Mouse (Mus musculus) liver, postnatal 0 days (tissue): Measurements from ENCODE around the gene Fkbp6.

ENCODE experiments used
- CTCF ChIP-seq: sonication (generic); IDR thresholded peaks from 2 replicates; pipeline ENCODE4 v1.5.1; 2016; ENCODE audit warnings: antibody characterized with exemption, low read depth
- EP300 ChIP-seq: IDR thresholded peaks from 2 replicates; pipeline ENCODE4 v1.6.1; 2016; ENCODE audit warnings: antibody characterized with exemption, low read depth, mild to moderate bottlenecking

GRCm38 (mm10) chr5:135367841-135368240 lies 18.0 kb upstream of the Fkbp6 start:
- TF ChIP-seq CTCF = peak; percentile 56
- TF ChIP-seq EP300 = no peak
